Mouse (Mus musculus): Measurements from ENCODE around the gene Ifitm10. TPM values are rescaled to one million over a fixed set of nuclear protein-coding genes. Genes with fewer than 3 reads are reported as not detected.
"Not testable (repeated sequence)": the region's sequence is repeated elsewhere in the genome, so short reads cannot be mapped to it uniquely, and the experiment has no call there.

The Ifitm10 gene
- polyA plus RNA-seq, 1 experiment from 2014 or later, result 11.2 TPM

DNA sequence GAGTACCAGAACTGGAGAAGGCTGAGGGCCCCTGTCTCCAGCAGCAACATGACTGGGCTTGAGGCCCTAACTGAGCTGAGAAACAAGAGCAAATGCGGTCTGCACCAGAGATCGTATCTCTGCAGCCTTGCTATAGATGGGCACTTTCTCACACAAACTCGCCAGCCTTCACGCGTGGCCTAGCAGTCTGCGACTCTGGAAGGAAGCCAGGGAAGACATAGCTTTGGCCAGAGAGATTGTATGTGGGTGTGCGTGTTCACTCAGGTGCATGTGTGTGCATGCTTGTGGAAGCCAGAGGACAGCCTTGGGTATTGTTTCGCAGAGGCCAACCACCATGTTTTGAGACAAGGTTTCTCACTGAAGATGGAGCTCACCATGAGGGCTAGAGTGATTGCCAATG is 35.1 kb upstream of the Ifitm10 start:
- no peak for ATAC-seq (ENCODE audit: low read depth)
- Histone ChIP-seq H3K27me3 (ENCODE audit: control insufficient read depth, insufficient read depth, low read length) (no peaks in the 10 kb centered on the region), H3K27ac (ENCODE audit: low read depth, low read length) (no peak overlapping the region), H3K9ac (replicated peaks; ENCODE audit: low read depth, low read length) (no peak overlapping the region), H3K4me1 (ENCODE audit: control insufficient read depth, insufficient read depth, low read length) (no peaks in the 10 kb centered on the region), H3K36me3 (ENCODE audit: control insufficient read depth, insufficient read depth, low read length) (no peaks in the 10 kb centered on the region), H3K4me2 (ENCODE audit: low read depth, low read length) (no peak overlapping the region), H3K9me3 (ENCODE audit: control insufficient read depth, low read length) (no peaks in the 10 kb centered on the region), H3K4me3 (ENCODE audit: low read depth, low read length) (no peak overlapping the region)
- 95% methylated on average over 8 of the region's 8 CpGs for WGBS

DNA sequence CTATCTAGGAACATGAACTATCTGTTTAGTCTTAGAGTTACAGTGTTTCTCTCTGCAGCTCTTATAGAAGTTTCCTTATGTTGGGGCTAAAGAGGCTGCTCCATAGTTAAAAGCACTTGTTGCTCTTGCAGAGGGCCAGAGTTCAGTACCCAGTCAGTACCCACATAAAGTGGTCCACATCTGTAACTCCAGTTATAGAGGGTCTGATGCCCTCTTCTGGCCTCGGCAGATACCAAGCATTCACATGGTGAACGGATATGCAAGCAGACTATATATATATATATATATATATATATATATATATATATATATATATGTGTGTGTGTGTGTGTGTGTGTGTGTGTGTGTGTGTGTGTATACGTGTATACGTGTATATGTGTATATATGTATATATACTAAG is 34.4 kb upstream of the Ifitm10 start:
- no peaks in the 10 kb centered on the region for H3K4me1 ChIP-seq (ENCODE audit: control insufficient read depth, insufficient read depth, low read length)
- no peaks in the 10 kb centered on the region for H3K36me3 ChIP-seq (ENCODE audit: control insufficient read depth, insufficient read depth, low read length)
- WGBS, result 83% methylated on average over 4 of the region's 4 CpGs
- no peaks in the 10 kb centered on the region for H3K9me3 ChIP-seq (ENCODE audit: control insufficient read depth, low read length)
- H3K9ac ChIP-seq (replicated peaks; ENCODE audit: low read depth, low read length), result no peak overlapping the region
- H3K4me2 ChIP-seq (ENCODE audit: low read depth, low read length), result no peak overlapping the region
- H3K27me3 ChIP-seq (ENCODE audit: control insufficient read depth, insufficient read depth, low read length), result no peaks in the 10 kb centered on the region
- no peak overlapping the region for H3K27ac ChIP-seq (ENCODE audit: low read depth, low read length)
- ATAC-seq (ENCODE audit: low read depth), result no peak
- no peak overlapping the region for H3K4me3 ChIP-seq (ENCODE audit: low read depth, low read length)

DNA sequence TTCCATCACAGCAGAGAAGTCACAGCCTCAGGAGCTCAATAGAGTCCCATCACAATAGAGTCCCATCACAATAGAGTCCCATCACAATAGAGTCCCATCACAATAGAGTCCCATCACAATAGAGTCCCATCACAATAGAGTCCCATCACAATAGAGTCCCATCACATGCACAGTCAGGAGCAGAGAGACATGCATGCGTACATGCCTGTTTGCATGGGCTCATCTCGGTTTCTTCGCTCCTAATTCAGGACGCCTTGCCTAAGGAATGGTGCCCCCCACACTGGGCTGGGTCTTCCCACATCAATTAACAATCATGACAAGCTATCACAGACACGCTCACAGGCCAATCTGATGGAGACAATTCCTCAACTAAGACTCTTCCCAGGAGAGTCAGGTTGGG is 31.6 kb upstream of the Ifitm10 start:
- ATAC-seq (ENCODE audit: low read depth); H3K9ac ChIP-seq (replicated peaks; ENCODE audit: low read depth, low read length); H3K27me3 ChIP-seq (ENCODE audit: control insufficient read depth, insufficient read depth, low read length); H3K27ac ChIP-seq (ENCODE audit: low read depth, low read length); H3K4me1 ChIP-seq (ENCODE audit: control insufficient read depth, insufficient read depth, low read length); H3K9me3 ChIP-seq (ENCODE audit: control insufficient read depth, low read length); H3K4me2 ChIP-seq (ENCODE audit: low read depth, low read length); H3K36me3 ChIP-seq (ENCODE audit: control insufficient read depth, insufficient read depth, low read length); H3K4me3 ChIP-seq (ENCODE audit: low read depth, low read length): not testable (repeated sequence)
- 86% methylated on average over 5 of the region's 5 CpGs for WGBS

DNA sequence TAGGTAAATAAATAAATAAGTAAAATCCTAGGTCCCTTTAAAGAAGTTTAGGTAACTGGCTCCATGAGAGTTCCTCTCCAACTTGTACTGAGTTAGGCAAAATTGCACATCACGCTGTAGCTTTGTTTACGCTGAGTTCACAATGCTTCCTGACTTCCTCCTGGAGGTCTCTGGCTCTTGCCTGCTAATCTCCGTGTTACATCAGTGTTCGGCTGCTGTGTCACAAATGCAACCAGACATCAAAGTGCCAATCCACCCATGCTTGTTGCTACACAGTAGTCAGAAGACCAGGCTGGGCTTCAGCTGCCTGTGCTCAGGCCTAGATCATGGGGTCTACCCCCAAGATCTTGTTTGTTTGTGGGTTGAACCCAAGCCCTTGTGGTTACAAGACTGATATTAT is 30.0 kb upstream of the Ifitm10 start:
- Histone ChIP-seq H3K4me1 (ENCODE audit: control insufficient read depth, insufficient read depth, low read length) (0 out of 2 replicates have a peak, but pooled peaks cover 2% of the 10 kb centered on the region), H3K4me2 (ENCODE audit: low read depth, low read length) (no peak overlapping the region), H3K36me3 (ENCODE audit: control insufficient read depth, insufficient read depth, low read length) (no peaks in the 10 kb centered on the region), H3K9ac (replicated peaks; ENCODE audit: low read depth, low read length) (no peak overlapping the region), H3K4me3 (ENCODE audit: low read depth, low read length) (no peak overlapping the region), H3K9me3 (ENCODE audit: control insufficient read depth, low read length) (no peaks in the 10 kb centered on the region), H3K27ac (ENCODE audit: low read depth, low read length) (no peak overlapping the region), H3K27me3 (ENCODE audit: control insufficient read depth, insufficient read depth, low read length) (no peaks in the 10 kb centered on the region)
- 84% methylated on average over 4 of the region's 4 CpGs for WGBS
- no peak for ATAC-seq (ENCODE audit: low read depth)

DNA sequence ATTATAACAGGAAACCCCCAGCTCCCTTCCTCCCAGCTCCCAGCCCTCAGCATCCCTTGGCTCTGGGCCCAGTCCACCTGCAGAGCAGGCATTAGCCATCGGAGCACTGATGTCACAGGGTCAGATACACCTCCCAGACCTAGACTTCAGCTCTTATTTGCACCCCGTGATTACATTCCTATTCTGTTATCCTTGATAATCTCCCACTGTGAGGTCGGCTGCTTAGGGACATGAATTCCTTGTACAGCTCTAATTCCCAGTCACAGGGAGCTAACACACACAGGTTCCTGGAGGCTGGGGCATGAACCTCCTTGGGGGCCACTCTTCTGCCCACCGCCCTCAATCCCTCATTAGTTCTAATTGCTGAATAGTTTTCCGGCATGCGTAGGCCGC is 27.2 kb upstream of the Ifitm10 start:
- WGBS, result 56% methylated on average over 7 of the region's 7 CpGs
- Histone ChIP-seq H3K36me3 (ENCODE audit: control insufficient read depth, insufficient read depth, low read length) (no peaks in the 10 kb centered on the region), H3K4me3 (ENCODE audit: low read depth, low read length) (no peak overlapping the region), H3K27ac (ENCODE audit: low read depth, low read length) (no peak overlapping the region), H3K4me1 (ENCODE audit: control insufficient read depth, insufficient read depth, low read length) (0 out of 2 replicates have a peak, but pooled peaks cover 2% of the 10 kb centered on the region), H3K27me3 (ENCODE audit: control insufficient read depth, insufficient read depth, low read length) (no peaks in the 10 kb centered on the region), H3K4me2 (ENCODE audit: low read depth, low read length) (no peak overlapping the region), H3K9ac (replicated peaks; ENCODE audit: low read depth, low read length) (no peak overlapping the region), H3K9me3 (ENCODE audit: control insufficient read depth, low read length) (no peaks in the 10 kb centered on the region)
- no peak for ATAC-seq (ENCODE audit: low read depth)

DNA sequence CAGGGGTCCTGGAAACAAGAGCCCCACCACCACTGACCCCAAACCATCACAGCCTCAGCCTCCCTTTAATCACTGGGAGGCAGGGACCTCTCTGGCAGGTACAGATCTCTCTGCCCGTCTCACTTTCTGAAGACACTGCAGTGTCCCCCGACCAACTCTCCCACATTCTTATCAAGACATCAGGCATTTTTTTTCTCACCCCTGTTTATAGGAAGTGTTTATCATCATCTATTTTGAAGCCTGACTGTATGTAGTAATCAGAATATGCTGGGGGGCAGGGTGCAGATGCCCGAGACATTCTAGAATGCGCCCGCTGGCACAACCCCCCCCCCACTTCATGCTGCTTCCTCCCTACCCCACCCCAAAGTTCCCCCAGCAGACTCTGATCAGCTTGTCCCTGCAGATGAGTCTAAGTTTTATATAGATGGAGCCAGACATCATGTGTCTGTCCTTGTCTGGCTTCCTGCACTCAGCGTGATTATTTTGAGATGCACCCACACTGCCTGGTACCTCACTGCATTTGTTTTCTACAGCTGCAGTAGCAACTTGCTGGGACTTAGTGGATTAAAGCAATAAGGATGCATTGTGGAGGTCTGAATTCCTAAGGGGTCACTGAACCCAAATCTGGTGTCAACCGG is 26.7 kb upstream of the Ifitm10 start:
- Histone ChIP-seq H3K27ac (ENCODE audit: low read depth, low read length) (no peak overlapping the region), H3K9ac (replicated peaks; ENCODE audit: low read depth, low read length) (no peak overlapping the region), H3K4me3 (ENCODE audit: low read depth, low read length) (no peak overlapping the region), H3K36me3 (ENCODE audit: control insufficient read depth, insufficient read depth, low read length) (no peaks in the 10 kb centered on the region), H3K9me3 (ENCODE audit: control insufficient read depth, low read length) (no peaks in the 10 kb centered on the region), H3K4me2 (ENCODE audit: low read depth, low read length) (no peak overlapping the region), H3K4me1 (ENCODE audit: control insufficient read depth, insufficient read depth, low read length) (0 out of 2 replicates have a peak, but pooled peaks cover 2% of the 10 kb centered on the region), H3K27me3 (ENCODE audit: control insufficient read depth, insufficient read depth, low read length) (no peaks in the 10 kb centered on the region)
- WGBS, result 77% methylated on average over 7 of the region's 7 CpGs
- ATAC-seq (ENCODE audit: low read depth), result no peak

DNA sequence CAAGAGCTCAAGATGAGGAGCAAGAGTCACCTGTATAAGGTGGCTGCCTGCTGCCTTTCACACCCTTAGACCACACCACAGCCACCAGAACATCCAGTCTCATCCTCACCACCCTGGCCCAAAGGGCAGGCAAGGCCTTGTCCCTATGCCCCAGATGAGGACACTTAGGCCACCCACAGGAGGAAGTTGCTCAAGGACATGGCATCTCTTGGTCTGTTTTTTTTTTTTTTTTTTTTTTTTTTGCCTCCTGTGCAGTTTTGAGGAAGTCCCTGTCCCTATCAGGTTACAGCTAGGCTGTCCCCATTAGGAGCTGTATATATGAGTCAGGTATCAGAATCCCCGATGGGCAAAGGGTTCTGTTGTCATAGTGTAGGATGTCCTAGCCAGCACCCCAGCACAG is 25.7 kb upstream of the Ifitm10 start:
- WGBS, result 82% methylated on average over 1 of the region's 1 CpGs
- Histone ChIP-seq H3K4me3 (ENCODE audit: low read depth, low read length) (no peak overlapping the region), H3K9me3 (ENCODE audit: control insufficient read depth, low read length) (no peaks in the 10 kb centered on the region), H3K4me2 (ENCODE audit: low read depth, low read length) (no peak overlapping the region), H3K4me1 (ENCODE audit: control insufficient read depth, insufficient read depth, low read length) (0 out of 2 replicates have a peak, but pooled peaks cover 2% of the 10 kb centered on the region), H3K36me3 (ENCODE audit: control insufficient read depth, insufficient read depth, low read length) (no peaks in the 10 kb centered on the region), H3K27me3 (ENCODE audit: control insufficient read depth, insufficient read depth, low read length) (no peaks in the 10 kb centered on the region), H3K27ac (ENCODE audit: low read depth, low read length) (no peak overlapping the region), H3K9ac (replicated peaks; ENCODE audit: low read depth, low read length) (no peak overlapping the region)
- ATAC-seq (ENCODE audit: low read depth), result no peak

DNA sequence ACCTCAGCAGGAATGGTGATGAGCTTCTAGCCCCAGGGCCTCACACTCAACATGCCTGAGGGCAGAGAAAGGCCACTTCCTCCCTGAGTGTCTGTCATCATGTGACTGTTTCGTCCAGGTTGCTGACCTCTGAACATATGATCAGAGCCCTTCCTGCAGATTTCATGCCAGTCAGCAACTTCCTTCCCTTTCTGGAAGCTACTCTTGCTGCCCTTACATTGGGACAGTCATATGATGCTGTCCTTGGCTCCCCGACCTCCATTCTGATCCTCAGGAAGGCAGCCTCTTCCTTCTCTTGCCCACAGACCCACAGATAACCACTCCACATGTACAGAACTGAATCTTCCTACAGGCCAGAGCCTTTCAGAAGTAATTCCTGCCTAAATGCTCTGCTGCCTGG is 24.5 kb upstream of the Ifitm10 start:
- Histone ChIP-seq H3K9me3 (ENCODE audit: control insufficient read depth, low read length) (no peaks in the 10 kb centered on the region), H3K9ac (replicated peaks; ENCODE audit: low read depth, low read length) (no peak overlapping the region), H3K27me3 (ENCODE audit: control insufficient read depth, insufficient read depth, low read length) (no peaks in the 10 kb centered on the region), H3K27ac (ENCODE audit: low read depth, low read length) (no peak overlapping the region), H3K36me3 (ENCODE audit: control insufficient read depth, insufficient read depth, low read length) (no peaks in the 10 kb centered on the region), H3K4me3 (ENCODE audit: low read depth, low read length) (no peak overlapping the region), H3K4me2 (ENCODE audit: low read depth, low read length) (no peak overlapping the region), H3K4me1 (ENCODE audit: control insufficient read depth, insufficient read depth, low read length) (0 out of 2 replicates have a peak, but pooled peaks cover 2% of the 10 kb centered on the region)
- WGBS, result 58% methylated on average over 2 of the region's 2 CpGs
- ATAC-seq (ENCODE audit: low read depth), result no peak

DNA sequence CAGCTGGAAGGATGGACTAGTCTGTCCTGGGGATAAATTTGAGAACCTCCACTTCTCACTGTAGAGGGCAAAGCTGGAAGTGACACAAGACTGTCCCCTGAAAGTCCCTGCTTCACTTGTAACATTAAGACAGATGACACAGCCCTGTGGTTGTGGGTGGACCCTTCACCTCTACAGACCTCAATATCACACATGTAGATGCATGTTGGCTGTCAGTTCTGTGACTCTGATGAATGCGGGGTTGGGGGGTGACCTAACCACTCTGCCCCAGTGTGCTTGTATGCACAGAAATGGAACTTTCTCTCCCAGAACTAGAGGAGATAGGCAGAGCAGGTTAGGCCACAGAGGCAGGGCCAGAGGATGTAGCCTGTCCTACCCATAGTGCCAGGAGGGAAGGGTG is 23.1 kb upstream of the Ifitm10 start:
- H3K27ac ChIP-seq (ENCODE audit: low read depth, low read length), result no peak overlapping the region
- ATAC-seq (ENCODE audit: low read depth), result no peak
- H3K9ac ChIP-seq (replicated peaks; ENCODE audit: low read depth, low read length), result no peak overlapping the region
- 97% methylated on average over 1 of the region's 1 CpGs for WGBS
- no peaks in the 10 kb centered on the region for H3K36me3 ChIP-seq (ENCODE audit: control insufficient read depth, insufficient read depth, low read length)
- H3K27me3 ChIP-seq (ENCODE audit: control insufficient read depth, insufficient read depth, low read length), result no peaks in the 10 kb centered on the region
- 0 out of 2 replicates have a peak, but pooled peaks cover 2% of the 10 kb centered on the region for H3K4me1 ChIP-seq (ENCODE audit: control insufficient read depth, insufficient read depth, low read length)
- no peak overlapping the region for H3K4me3 ChIP-seq (ENCODE audit: low read depth, low read length)
- H3K9me3 ChIP-seq (ENCODE audit: control insufficient read depth, low read length), result no peaks in the 10 kb centered on the region
- H3K4me2 ChIP-seq (ENCODE audit: low read depth, low read length), result no peak overlapping the region

Measured in neural tube, embryonic 14.5 days (tissue).